Comparison of ENCODE assay signal across 14 mouse cellular contexts in genomic region chr13:101427426-101428221, GRCm38 (mm10).
DNase-seq lines count a peak whose midpoint lies in the region; ATAC-seq and TF ChIP-seq lines count a peak whose summit lies in the region.
"Had no signal": no experiment of that assay in that cellular context is flagged by ENCODE, and none has a peak within 500 bp of the region (broad histone marks: within the 10 kb centered on the region; RNA-seq: fewer than 3 reads in every experiment).

No protein-coding gene starts in this region.

- intact Hi-C loops in left cerebral cortex, postnatal 36 days (cut with DNase I), result no loop called here

- no peaks in the 10 kb centered on the region for H3K9me3 ChIP-seq in neural tube, embryonic 14.5 days (ENCODE audit: control insufficient read depth, low read length)
- H3K9me3 ChIP-seq in stomach, postnatal 0 days (ENCODE audit: control insufficient read depth, low read length), result no peaks in the 10 kb centered on the region
- H3K9me3 ChIP-seq in midbrain, embryonic 15.5 days, result no peaks in the 10 kb centered on the region
- H3K9me3 ChIP-seq: midbrain, embryonic 13.5 days had no signal

- WGBS in neural tube, embryonic 14.5 days, result 54% methylated on average over 12 of the region's 12 CpGs
- 52% methylated on average over 12 of the region's 12 CpGs for WGBS in stomach, postnatal 0 days
- WGBS in midbrain, embryonic 15.5 days, result 79% methylated on average over 12 of the region's 12 CpGs

- peak; percentile 17 to 48 for DNase-seq in adrenal gland, postnatal 36 days
- DNase-seq in adrenal gland, adult 8-10 months, result no peak
- DNase-seq in neural tube, embryonic 10.5 days (ENCODE audit: extremely low spot score, low spot score), result no peak
- DNase-seq in kidney, postnatal 36 days, result peak; percentile 8 to 51
- no peak for DNase-seq in stomach, postnatal 0 days (ENCODE audit: low spot score)
- DNase-seq in left cerebral cortex, postnatal 36 days (ENCODE audit: low spot score in 2 of 2), result no peak
- DNase-seq: adrenal gland, postnatal 25 days; cerebellum, adult 9-10 months; heart, postnatal 4 days; liver, postnatal 0 days; thymus, postnatal 25 days had no signal

- ATAC-seq in neural tube, embryonic 14.5 days (ENCODE audit: low read depth), result peak; percentile 69; the same call in 1 of the 2 replicates
- ATAC-seq in stomach, postnatal 0 days (ENCODE audit: low FRiP score, low TSS enrichment), result peak; percentile 66
- no peak for ATAC-seq in midbrain, embryonic 15.5 days (replicated peaks)
- ATAC-seq: liver, postnatal 0 days; midbrain, embryonic 13.5 days had no signal

- no peak overlapping the region; the same call in 1 of the 2 replicates for H3K27ac ChIP-seq in neural tube, embryonic 14.5 days (ENCODE audit: low read depth, low read length)
- peak overlapping the region; percentile 70 for H3K27ac ChIP-seq in stomach, postnatal 0 days (replicated peaks)
- no peak overlapping the region for H3K27ac ChIP-seq in midbrain, embryonic 15.5 days
- H3K27ac ChIP-seq: midbrain, embryonic 13.5 days had no signal

- H3K4me3 ChIP-seq in neural tube, embryonic 14.5 days (ENCODE audit: low read depth, low read length), result no peak overlapping the region
- H3K4me3 ChIP-seq in stomach, postnatal 0 days (ENCODE audit: low read depth, low read length), result no peak overlapping the region
- no peak overlapping the region for H3K4me3 ChIP-seq in midbrain, embryonic 15.5 days
- H3K4me3 ChIP-seq: midbrain, embryonic 13.5 days had no signal

- no peaks in the 10 kb centered on the region for H3K27me3 ChIP-seq in neural tube, embryonic 14.5 days (ENCODE audit: control insufficient read depth, insufficient read depth, low read length)
- H3K27me3 ChIP-seq in stomach, postnatal 0 days (ENCODE audit: control insufficient read depth, insufficient read depth, low read length), result no peaks in the 10 kb centered on the region
- no peaks in the 10 kb centered on the region for H3K27me3 ChIP-seq in midbrain, embryonic 15.5 days (replicated peaks)
- H3K27me3 ChIP-seq: midbrain, embryonic 13.5 days had no signal

- no peaks in the 10 kb centered on the region for H3K36me3 ChIP-seq in neural tube, embryonic 14.5 days (ENCODE audit: control insufficient read depth, insufficient read depth, low read length)
- no peaks in the 10 kb centered on the region for H3K36me3 ChIP-seq in stomach, postnatal 0 days (ENCODE audit: control insufficient read depth, insufficient read depth, low read length)
- no peaks in the 10 kb centered on the region for H3K36me3 ChIP-seq in midbrain, embryonic 15.5 days (replicated peaks)
- H3K36me3 ChIP-seq: midbrain, embryonic 13.5 days had no signal

- H3K4me1 ChIP-seq in neural tube, embryonic 14.5 days (ENCODE audit: control insufficient read depth, insufficient read depth, low read length), result no peaks in the 10 kb centered on the region
- no peaks in the 10 kb centered on the region for H3K4me1 ChIP-seq in stomach, postnatal 0 days (replicated peaks; ENCODE audit: control insufficient read depth, insufficient read depth)
- no peaks in the 10 kb centered on the region for H3K4me1 ChIP-seq in midbrain, embryonic 15.5 days

- no peak overlapping the region for H3K9ac ChIP-seq in neural tube, embryonic 14.5 days (replicated peaks; ENCODE audit: low read depth, low read length)
- H3K9ac ChIP-seq in stomach, postnatal 0 days (ENCODE audit: low read length), result no peak overlapping the region
- H3K9ac ChIP-seq in midbrain, embryonic 15.5 days, result no peak overlapping the region
- H3K9ac ChIP-seq: liver, postnatal 0 days; midbrain, embryonic 13.5 days had no signal

- no peak for TF ChIP-seq CTCF in stomach, postnatal 0 days (IDR thresholded peaks at IDR 0.05; ENCODE audit: low read depth)

- TF ChIP-seq EP300 in stomach, postnatal 0 days (optimal IDR thresholded peaks at IDR 0.05), result peak; percentile 67

- no peak overlapping the region for H3K4me2 ChIP-seq in neural tube, embryonic 14.5 days (ENCODE audit: low read depth, low read length)
- H3K4me2 ChIP-seq in stomach, postnatal 0 days (replicated peaks; ENCODE audit: low read depth), result no peak overlapping the region
- H3K4me2 ChIP-seq in midbrain, embryonic 15.5 days, result no peak overlapping the region
- H3K4me2 ChIP-seq: midbrain, embryonic 13.5 days had no signal

Comparison
In these comparisons a context has a peak if more than half of its experiments do, and no peak if none do; other contexts are left out.
1. DNase-seq: peak in adrenal gland, postnatal 36 days (2 of 2) and kidney, postnatal 36 days (2 of 2); none in adrenal gland, adult 8-10 months (single experiment), neural tube, embryonic 10.5 days (single experiment), stomach, postnatal 0 days (single experiment) and left cerebral cortex, postnatal 36 days (0 of 2).